Mouse (Mus musculus): ENCODE measurements around the gene Prss44. TPM values are rescaled to one million over a fixed set of nuclear protein-coding genes. Genes with fewer than 3 reads are reported as not detected.
A peak's percentile ranks its signal among the peaks of the same experiment; 100 is the strongest.

The Prss44 gene
- polyA plus RNA-seq, 1 experiment from 2014 or later, result not detected

- H3K36me3 ChIP-seq (ENCODE audit: control insufficient read depth, insufficient read depth), result no peaks in the 10 kb centered on the region
- H3K4me2 ChIP-seq (replicated peaks; ENCODE audit: low read depth), result peak within 1 kb of the TSS; percentile 56
- 0 out of 2 replicates have a peak, but pooled peaks cover 3% of the 10 kb centered on the region for H3K4me1 ChIP-seq (replicated peaks; ENCODE audit: control insufficient read depth, insufficient read depth, low read length)
- H3K9ac ChIP-seq (ENCODE audit: low read depth, low read length), result no peak within 1 kb of the TSS
- no peaks in the 10 kb centered on the region for H3K9me3 ChIP-seq (ENCODE audit: control insufficient read depth)
- H3K27me3 ChIP-seq (replicated peaks; ENCODE audit: control insufficient read depth, insufficient read depth, low read length), result no peaks in the 10 kb centered on the region
- peak within 1 kb of the TSS; percentile 16; the same call in 1 of the 2 replicates for H3K4me3 ChIP-seq (ENCODE audit: low read depth, low read length)
- H3K27ac ChIP-seq (ENCODE audit: low read depth, low read length), result no peak within 1 kb of the TSS
- peak; percentile 80 for TF ChIP-seq CTCF (IDR thresholded peaks at IDR 0.05; ENCODE audit: low read depth)
- peak; percentile 44; the same call in 1 of the 2 replicates for ATAC-seq
- 15% methylated on average over 42 of the region's 50 CpGs for WGBS
Observed at GRCm38 (mm10) chr9:110857781-110858472, 44.1 kb downstream of the Prss44 start, which contains the start of gene Prss50. Prss50 (plus strand) TSS chr9:110857967.

DNA sequence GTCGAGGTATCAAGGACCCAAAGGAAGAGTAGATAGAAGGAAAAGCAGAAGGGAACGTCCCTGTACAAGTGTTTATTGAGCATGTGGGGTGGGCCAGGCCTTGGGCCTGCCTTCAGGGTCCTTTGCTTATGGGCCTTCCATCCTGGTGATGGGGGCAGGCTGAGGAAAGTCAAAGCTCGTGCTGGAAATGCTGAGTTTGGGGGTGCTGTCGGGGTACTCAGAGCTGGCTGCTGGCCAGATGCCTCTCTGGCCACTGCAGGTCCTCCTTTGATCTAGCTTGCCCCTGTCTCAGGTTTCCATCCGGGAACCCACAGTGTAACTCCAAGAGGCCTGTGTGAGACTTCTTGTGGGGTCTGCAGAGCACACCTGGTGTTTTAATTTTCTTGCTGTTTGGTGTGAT lies 44.7 kb downstream of the Prss44 start:
- no peak overlapping the region for H3K9ac ChIP-seq (ENCODE audit: low read depth, low read length)
- WGBS, result 65% methylated on average over 5 of the region's 5 CpGs
- H3K4me2 ChIP-seq (replicated peaks; ENCODE audit: low read depth), result no peak overlapping the region
- no peak overlapping the region for H3K4me3 ChIP-seq (ENCODE audit: low read depth, low read length)
- H3K27me3 ChIP-seq (replicated peaks; ENCODE audit: control insufficient read depth, insufficient read depth, low read length), result no peaks in the 10 kb centered on the region
- H3K27ac ChIP-seq (ENCODE audit: low read depth, low read length), result no peak overlapping the region
- H3K36me3 ChIP-seq (ENCODE audit: control insufficient read depth, insufficient read depth), result no peaks in the 10 kb centered on the region
- H3K9me3 ChIP-seq (ENCODE audit: control insufficient read depth), result no peaks in the 10 kb centered on the region
- TF ChIP-seq CTCF (IDR thresholded peaks at IDR 0.05; ENCODE audit: low read depth), result no peak
- H3K4me1 ChIP-seq (replicated peaks; ENCODE audit: control insufficient read depth, insufficient read depth, low read length), result 0 out of 2 replicates have a peak, but pooled peaks cover 3% of the 10 kb centered on the region
- no peak for ATAC-seq

- Histone ChIP-seq H3K27me3 (replicated peaks; ENCODE audit: control insufficient read depth, insufficient read depth, low read length) (no peaks in the 10 kb centered on the region), H3K4me1 (replicated peaks; ENCODE audit: control insufficient read depth, insufficient read depth, low read length) (0 out of 2 replicates have a peak, but pooled peaks cover 3% of the 10 kb centered on the region), H3K36me3 (ENCODE audit: control insufficient read depth, insufficient read depth) (no peaks in the 10 kb centered on the region), H3K4me3 (ENCODE audit: low read depth, low read length) (no peak overlapping the region), H3K27ac (ENCODE audit: low read depth, low read length) (no peak overlapping the region), H3K9me3 (ENCODE audit: control insufficient read depth) (no peaks in the 10 kb centered on the region), H3K9ac (ENCODE audit: low read depth, low read length) (no peak overlapping the region), H3K4me2 (replicated peaks; ENCODE audit: low read depth) (no peak overlapping the region)
- no peak for ATAC-seq
- WGBS, result 88% methylated on average over 5 of the region's 5 CpGs
- TF ChIP-seq CTCF (IDR thresholded peaks at IDR 0.05; ENCODE audit: low read depth), result no peak
Observed at GRCm38 (mm10) chr9:110858967-110859596, 45.3 kb downstream of the Prss44 start.

DNA sequence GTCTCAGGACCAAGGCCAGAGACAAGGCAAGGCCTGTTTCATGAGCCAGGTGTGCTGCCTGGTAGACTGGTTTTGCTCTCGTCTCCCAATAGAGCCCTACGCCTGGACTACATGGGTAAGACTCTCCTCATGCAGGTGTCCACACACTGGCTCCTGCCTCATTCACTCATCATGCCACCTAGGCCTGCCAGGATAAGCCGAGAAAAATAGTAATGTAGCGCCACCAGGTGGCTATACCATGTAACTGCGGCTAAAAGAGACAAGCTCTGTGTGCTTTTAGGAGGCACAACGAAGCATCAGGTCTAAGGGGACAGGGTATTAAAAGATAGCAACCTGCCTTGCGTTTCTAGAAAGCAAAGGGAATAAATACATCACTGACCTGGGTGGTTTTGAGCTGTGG lies 57.2 kb downstream of the Prss44 start:
- Histone ChIP-seq H3K4me2 (replicated peaks; ENCODE audit: low read depth) (no peak overlapping the region), H3K4me1 (replicated peaks; ENCODE audit: control insufficient read depth, insufficient read depth, low read length) (peaks cover 18% of the 10 kb centered on the region), H3K36me3 (ENCODE audit: control insufficient read depth, insufficient read depth) (no peaks in the 10 kb centered on the region; the same call in 1 of the 2 replicates), H3K9me3 (ENCODE audit: control insufficient read depth) (no peaks in the 10 kb centered on the region), H3K4me3 (ENCODE audit: low read depth, low read length) (no peak overlapping the region), H3K27ac (ENCODE audit: low read depth, low read length) (no peak overlapping the region), H3K27me3 (replicated peaks; ENCODE audit: control insufficient read depth, insufficient read depth, low read length) (no peaks in the 10 kb centered on the region), H3K9ac (ENCODE audit: low read depth, low read length) (no peak overlapping the region)
- ATAC-seq, result no peak
- TF ChIP-seq CTCF (IDR thresholded peaks at IDR 0.05; ENCODE audit: low read depth), result peak; percentile 86
- WGBS, result 15% methylated on average over 7 of the region's 7 CpGs

Other genes with a start within 250 kb of the Prss44 start
- gene Nradd, start 189.5 kb upstream of the Prss44 start, polyA plus RNA-seq (2015; fragmentation: Nextera tagmentation; extraction: Ambion mirVana), result 39.4 and 41.8 TPM in 2 replicates
- 1.0 and 1.3 TPM in 2 replicates for gene Nbeal2, start 159.8 kb upstream of the Prss44 start, polyA plus RNA-seq (2015; fragmentation: Nextera tagmentation; extraction: Ambion mirVana)
- gene Ccdc12, start 157.5 kb upstream of the Prss44 start, polyA plus RNA-seq (2015; fragmentation: Nextera tagmentation; extraction: Ambion mirVana), result 122 and 124 TPM in 2 replicates
- gene Myl3, start 72.1 kb upstream of the Prss44 start, polyA plus RNA-seq (2015; fragmentation: Nextera tagmentation; extraction: Ambion mirVana), result 0.16 TPM in 1 of 2 replicates, not detected in the other
- 8.9 and 9.1 TPM in 2 replicates for gene Pth1r, start 66.8 kb upstream of the Prss44 start, polyA plus RNA-seq (2015; fragmentation: Nextera tagmentation; extraction: Ambion mirVana)
- gene Prss42, start 15.8 kb upstream of the Prss44 start, polyA plus RNA-seq (2015; fragmentation: Nextera tagmentation; extraction: Ambion mirVana), result not detected in 2 replicates
- gene Prss43, start 12.7 kb downstream of the Prss44 start, polyA plus RNA-seq (2015; fragmentation: Nextera tagmentation; extraction: Ambion mirVana), result not detected in 2 replicates
- gene Prss45, start 20.6 kb downstream of the Prss44 start, polyA plus RNA-seq (2015; fragmentation: Nextera tagmentation; extraction: Ambion mirVana), result not detected in 2 replicates
- gene Prss46, start 30.5 kb downstream of the Prss44 start, polyA plus RNA-seq (2015; fragmentation: Nextera tagmentation; extraction: Ambion mirVana), result not detected in 2 replicates
- gene Prss50, start 44.0 kb downstream of the Prss44 start, polyA plus RNA-seq (2015; fragmentation: Nextera tagmentation; extraction: Ambion mirVana), result 0.31 and 0.35 TPM in 2 replicates
- 7.6 and 8.3 TPM in 2 replicates for gene Als2cl, start 65.9 kb downstream of the Prss44 start, polyA plus RNA-seq (2015; fragmentation: Nextera tagmentation; extraction: Ambion mirVana)
- gene Tmie, start 66.1 kb downstream of the Prss44 start, polyA plus RNA-seq (2015; fragmentation: Nextera tagmentation; extraction: Ambion mirVana), result 10.0 and 11.2 TPM in 2 replicates
- not detected in 2 replicates for gene Fam240a, start 102.9 kb downstream of the Prss44 start, polyA plus RNA-seq (2015; fragmentation: Nextera tagmentation; extraction: Ambion mirVana)
- gene Tdgf1, start 132.2 kb downstream of the Prss44 start, polyA plus RNA-seq (2015; fragmentation: Nextera tagmentation; extraction: Ambion mirVana), result 0.08 TPM in 1 of 2 replicates, not detected in the other
- gene Lrrc2, start 137.6 kb downstream of the Prss44 start, polyA plus RNA-seq (2015; fragmentation: Nextera tagmentation; extraction: Ambion mirVana), result 0.23 and 0.46 TPM in 2 replicates
- 0.10 and 0.17 TPM in 2 replicates for gene Rtp3, start 176.6 kb downstream of the Prss44 start, polyA plus RNA-seq (2015; fragmentation: Nextera tagmentation; extraction: Ambion mirVana)
- 8.3 and 14.1 TPM in 2 replicates for gene Ltf, start 205.3 kb downstream of the Prss44 start, polyA plus RNA-seq (2015; fragmentation: Nextera tagmentation; extraction: Ambion mirVana)
- gene Ccrl2, start 243.5 kb downstream of the Prss44 start, polyA plus RNA-seq (2015; fragmentation: Nextera tagmentation; extraction: Ambion mirVana), result 2.7 and 3.8 TPM in 2 replicates

Data from intestine, postnatal 0 days (tissue).